Mouse (Mus musculus): ENCODE data around the gene Hmgn2.

- TF ChIP-seq CTCF (IDR thresholded peaks at IDR 0.05; ENCODE audit: insufficient read depth, low read depth, low read length) = no peak
- no peak for TF ChIP-seq POLR2A (IDR thresholded peaks at IDR 0.05; ENCODE audit: insufficient read depth, low read depth, low read length)
Measured at GRCm38 (mm10) chr4:134001710-134002109, 33.3 kb upstream of the Hmgn2 start.
